Mouse (Mus musculus) intestine, embryonic 15.5 days (tissue): Measurements from ENCODE around the gene Polr3b. TPM values are rescaled to one million over a fixed set of nuclear protein-coding genes. Genes with fewer than 3 reads are reported as not detected.
A peak's percentile ranks its signal among the peaks of the same experiment; 100 is the strongest.

Experiments used
- ATAC-seq: fragments of 200-750 bp; cut with Nextera tagmentation; 2 replicates; pipeline ENCODE4 v1.8.0; 2017; ENCODE audit warnings: moderate TSS enrichment, moderate library complexity
- H3K27ac ChIP-seq: fragments of 300-500 bp; sonication (generic); 2 replicates; pipeline ENCODE4 v1.5.1; 2015; ENCODE audit warnings: mild to moderate bottlenecking, inconsistent platforms
- H3K27me3 ChIP-seq: fragments of 300-500 bp; sonication (generic); replicated peaks from 2 replicates; pipeline ENCODE4 v1.6.1; 2015; ENCODE audit warnings: inconsistent platforms
- H3K36me3 ChIP-seq: fragments of 300-500 bp; sonication (generic); 2 replicates; pipeline ENCODE4 v1.6.1; 2015; ENCODE audit warnings: inconsistent platforms
- H3K4me1 ChIP-seq: fragments of 300-500 bp; sonication (generic); replicated peaks from 2 replicates; pipeline ENCODE4 v1.6.1; 2015; ENCODE audit warnings: inconsistent platforms
- H3K4me2 ChIP-seq: fragments of 300-500 bp; sonication (generic); replicated peaks from 2 replicates; pipeline ENCODE4 v1.6.1; 2015; ENCODE audit warnings: mild to moderate bottlenecking, inconsistent platforms
- H3K4me3 ChIP-seq: fragments of 300-500 bp; sonication (generic); replicated peaks from 2 replicates; pipeline ENCODE4 v1.5.1; 2015; ENCODE audit warnings: inconsistent platforms
- H3K9ac ChIP-seq: fragments of 300-500 bp; sonication (generic); 2 replicates; pipeline ENCODE4 v1.6.1; 2015; ENCODE audit warnings: inconsistent platforms
- H3K9me3 ChIP-seq: fragments of 300-500 bp; sonication (generic); 2 replicates; pipeline ENCODE4 v1.6.1; 2016; ENCODE audit warnings: inconsistent platforms
- WGBS: fragments of 180-500 bp; shearing (Covaris S2); methylation state at CpG from one replicate; pipeline ENCODE4 v1.1.7; 2015; 5-methylcytosine and 5-hydroxymethylcytosine counted together
- polyA plus RNA-seq: library from polyadenylated mRNA; unstranded; fragments of >200 nt; fragmentation: Nextera tagmentation; extraction: Ambion mirVana; gene quantifications from 2 replicates; pipeline ENCODE4 v1.2.1, GENCODE M21; 2015

Gene Polr3b
- polyA plus RNA-seq, 1 experiment from 2014 or later: 11.6 TPM

- no peaks in the 10 kb centered on the region for H3K9me3 ChIP-seq
- no peaks in the 10 kb centered on the region for H3K27me3 ChIP-seq
- no peaks in the 10 kb centered on the region for H3K36me3 ChIP-seq
- no peak overlapping the region for H3K4me3 ChIP-seq
- no peak overlapping the region for H3K4me2 ChIP-seq
- no peak overlapping the region for H3K27ac ChIP-seq
- no peak for ATAC-seq
- H3K9ac ChIP-seq: no peak overlapping the region
- WGBS: 52% methylated on average over 8 of the region's 8 CpGs
- H3K4me1 ChIP-seq: no peaks in the 10 kb centered on the region
Measured at GRCm38 (mm10) chr10:84685444-84686121, 63.5 kb downstream of the Polr3b start.

- H3K4me2 ChIP-seq: no peak overlapping the region
- no peaks in the 10 kb centered on the region; the same call in 1 of the 2 replicates for H3K4me1 ChIP-seq
- H3K4me3 ChIP-seq: no peak overlapping the region
- H3K9ac ChIP-seq: no peak overlapping the region
- H3K36me3 ChIP-seq: no peaks in the 10 kb centered on the region
- H3K27ac ChIP-seq: no peak overlapping the region
- WGBS: 49% methylated on average over 9 of the region's 9 CpGs
- H3K27me3 ChIP-seq: no peaks in the 10 kb centered on the region
- H3K9me3 ChIP-seq: no peaks in the 10 kb centered on the region
- no peak for ATAC-seq
Measured at GRCm38 (mm10) chr10:84686122-84686497, 64.0 kb downstream of the Polr3b start.

GRCm38 (mm10) chr10:84686705-84687104 lies 64.6 kb downstream of the Polr3b start:
- Histone ChIP-seq H3K36me3 (no peaks in the 10 kb centered on the region), H3K4me1 (no peaks in the 10 kb centered on the region; the same call in 1 of the 2 replicates), H3K4me3 (no peak overlapping the region), H3K9me3 (no peaks in the 10 kb centered on the region), H3K27ac (no peak overlapping the region), H3K9ac (no peak overlapping the region), H3K4me2 (no peak overlapping the region), H3K27me3 (no peaks in the 10 kb centered on the region)
- ATAC-seq: no peak
- 77% methylated on average over 4 of the region's 4 CpGs for WGBS

- no peak overlapping the region for H3K9ac ChIP-seq
- WGBS: 92% methylated on average over 4 of the region's 4 CpGs
- no peaks in the 10 kb centered on the region; the same call in 1 of the 2 replicates for H3K4me1 ChIP-seq
- H3K4me2 ChIP-seq: no peak overlapping the region
- no peaks in the 10 kb centered on the region for H3K36me3 ChIP-seq
- no peaks in the 10 kb centered on the region for H3K9me3 ChIP-seq
- H3K27me3 ChIP-seq: no peaks in the 10 kb centered on the region
- no peak overlapping the region for H3K27ac ChIP-seq
- no peak for ATAC-seq
- H3K4me3 ChIP-seq: no peak overlapping the region
Measured at GRCm38 (mm10) chr10:84687736-84688135, 65.6 kb downstream of the Polr3b start.

- Histone ChIP-seq H3K27me3 (no peaks in the 10 kb centered on the region), H3K4me3 (no peak overlapping the region), H3K27ac (no peak overlapping the region), H3K4me2 (no peak overlapping the region), H3K4me1 (no peaks in the 10 kb centered on the region; the same call in 1 of the 2 replicates), H3K36me3 (no peaks in the 10 kb centered on the region), H3K9me3 (no peaks in the 10 kb centered on the region), H3K9ac (no peak overlapping the region)
- WGBS: 84% methylated on average over 3 of the region's 3 CpGs
- ATAC-seq: no peak
Measured at GRCm38 (mm10) chr10:84689846-84690245, 67.8 kb downstream of the Polr3b start.

DNA sequence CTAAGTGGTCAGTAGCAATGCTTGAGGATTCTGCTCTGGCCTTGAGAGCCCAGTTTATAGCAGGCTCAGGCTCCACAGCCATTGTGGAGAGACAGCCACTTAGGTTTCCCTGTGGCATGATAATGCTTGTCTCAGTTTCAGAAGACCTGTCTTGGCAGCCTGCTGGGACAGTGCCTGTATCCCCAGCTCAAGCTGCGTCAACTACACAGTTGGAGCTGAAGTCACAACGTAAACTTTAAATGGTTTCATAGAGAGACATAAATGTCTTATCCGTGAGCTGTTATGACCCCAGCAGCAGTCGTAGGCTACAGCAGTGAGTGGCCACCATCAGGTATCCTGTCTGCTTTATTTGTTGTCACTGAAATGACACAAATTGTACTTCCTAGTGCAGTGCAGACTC lies 68.7 kb downstream of the Polr3b start:
- H3K27ac ChIP-seq: no peak overlapping the region
- H3K4me3 ChIP-seq: no peak overlapping the region
- no peaks in the 10 kb centered on the region for H3K9me3 ChIP-seq
- no peaks in the 10 kb centered on the region; the same call in 1 of the 2 replicates for H3K4me1 ChIP-seq
- H3K9ac ChIP-seq: no peak overlapping the region
- no peak overlapping the region for H3K4me2 ChIP-seq
- WGBS: 76% methylated on average over 4 of the region's 4 CpGs
- H3K36me3 ChIP-seq: no peaks in the 10 kb centered on the region
- no peaks in the 10 kb centered on the region for H3K27me3 ChIP-seq
- no peak for ATAC-seq

DNA sequence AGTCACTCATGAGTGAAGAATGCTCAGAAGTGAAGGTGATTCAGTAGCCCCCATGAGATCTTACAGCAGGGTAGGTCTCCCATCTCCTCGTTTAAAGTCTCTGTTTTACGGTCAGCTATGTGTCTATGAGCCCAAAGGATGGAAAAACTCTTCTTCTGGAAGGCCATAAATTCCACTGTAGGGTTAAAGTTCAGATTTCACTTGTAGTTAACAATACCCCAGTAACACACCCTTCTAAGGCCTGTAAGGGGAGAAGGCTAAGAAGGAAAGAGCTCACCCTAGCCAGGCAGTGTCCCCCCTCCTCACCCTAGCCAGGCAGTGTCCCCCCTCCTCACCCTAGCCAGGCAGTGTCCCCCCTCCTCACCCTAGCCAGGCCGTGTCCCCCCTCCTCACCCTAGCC lies 69.6 kb downstream of the Polr3b start:
- no peak overlapping the region for H3K9ac ChIP-seq
- H3K27ac ChIP-seq: no peak overlapping the region
- no peaks in the 10 kb centered on the region for H3K9me3 ChIP-seq
- H3K27me3 ChIP-seq: no peaks in the 10 kb centered on the region
- no peaks in the 10 kb centered on the region for H3K36me3 ChIP-seq
- ATAC-seq: peak; percentile 84
- H3K4me2 ChIP-seq: no peak overlapping the region
- no peaks in the 10 kb centered on the region; the same call in 1 of the 2 replicates for H3K4me1 ChIP-seq
- H3K4me3 ChIP-seq: no peak overlapping the region
- WGBS: 33% methylated on average over 2 of the region's 3 CpGs

DNA sequence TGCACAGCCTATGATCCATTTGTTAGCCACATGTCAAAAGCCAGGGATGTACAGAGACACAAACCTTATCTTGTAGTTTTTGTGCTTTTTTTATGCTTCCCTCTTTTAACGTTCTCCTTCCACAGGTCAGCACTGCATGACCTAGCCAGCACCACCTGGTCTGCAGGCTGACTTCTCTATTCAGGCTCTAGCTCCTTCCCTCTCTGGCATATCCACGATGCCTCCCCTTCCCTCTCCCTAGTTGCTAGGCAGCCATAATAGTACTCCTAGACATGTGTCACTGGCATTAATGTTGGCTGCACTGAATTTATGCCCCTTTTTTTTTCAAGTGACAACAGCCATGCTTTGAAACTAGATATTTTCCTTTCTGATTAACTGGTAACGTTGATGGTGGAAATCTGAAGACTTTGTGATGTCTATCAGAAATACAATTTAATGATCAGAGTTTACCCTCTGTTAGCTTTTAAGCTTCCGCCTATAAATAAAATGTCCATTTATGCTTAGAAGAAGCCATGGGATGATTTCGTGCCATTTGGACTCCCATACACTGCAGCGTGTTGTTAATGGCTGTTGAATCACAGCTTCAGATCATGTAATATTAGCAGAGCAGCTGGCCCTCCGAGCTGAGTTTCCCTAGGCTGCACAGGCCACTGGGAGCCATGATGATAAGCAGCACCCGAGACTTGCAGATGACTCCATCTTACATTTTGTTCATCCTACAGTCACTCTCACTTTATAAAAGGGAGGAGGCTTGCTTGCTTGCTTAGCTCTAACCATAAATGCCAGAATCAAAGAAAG lies 71.9 kb downstream of the Polr3b start:
- Histone ChIP-seq H3K4me1 (no peaks in the 10 kb centered on the region; the same call in 1 of the 2 replicates), H3K36me3 (no peaks in the 10 kb centered on the region), H3K27me3 (no peaks in the 10 kb centered on the region), H3K9ac (no peak overlapping the region), H3K4me3 (no peak overlapping the region), H3K4me2 (no peak overlapping the region), H3K27ac (no peak overlapping the region), H3K9me3 (no peaks in the 10 kb centered on the region)
- no peak for ATAC-seq
- WGBS: 81% methylated on average over 8 of the region's 8 CpGs

DNA sequence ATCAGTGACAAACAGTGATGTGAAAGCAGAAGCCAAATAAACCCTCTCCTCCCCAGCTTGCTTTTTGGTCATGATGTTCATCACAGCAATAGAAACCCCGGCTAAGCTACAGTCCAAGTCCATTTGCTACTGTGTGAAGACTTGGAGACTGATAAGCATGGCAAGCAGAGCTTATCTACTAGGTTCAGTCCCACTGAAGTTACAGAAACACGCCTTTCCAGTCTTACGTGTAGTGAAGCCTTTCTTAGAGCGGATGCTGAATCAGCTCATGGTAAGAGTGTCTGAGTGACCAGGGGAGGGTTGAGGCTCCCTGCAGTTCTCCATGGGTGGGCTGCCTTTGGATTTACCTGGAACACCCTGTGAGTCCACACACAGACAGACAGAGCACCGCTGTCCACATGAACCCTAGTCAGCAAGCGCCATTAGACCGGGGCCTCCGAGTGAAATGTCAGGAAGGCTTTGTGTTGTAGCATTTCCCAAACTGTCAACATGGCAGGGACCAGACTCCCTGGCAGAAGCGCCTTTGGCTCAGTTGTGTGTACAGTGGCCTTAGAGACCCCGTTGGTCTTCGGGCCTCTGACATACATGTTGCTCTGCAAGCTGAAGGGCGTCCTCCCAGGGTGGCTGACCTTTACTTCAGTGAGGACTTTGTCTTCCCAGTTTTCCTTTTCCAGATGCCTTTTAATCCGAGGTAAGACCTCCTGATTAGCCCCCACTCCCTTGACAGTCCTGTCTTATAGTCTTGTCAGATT lies 78.3 kb downstream of the Polr3b start:
- no peak overlapping the region for H3K4me2 ChIP-seq
- no peaks in the 10 kb centered on the region for H3K27me3 ChIP-seq
- no peak overlapping the region for H3K4me3 ChIP-seq
- H3K4me1 ChIP-seq: no peaks in the 10 kb centered on the region
- no peak overlapping the region for H3K9ac ChIP-seq
- WGBS: 81% methylated on average over 13 of the region's 13 CpGs
- H3K36me3 ChIP-seq: 0 out of 2 replicates have a peak, but pooled peaks cover 2% of the 10 kb centered on the region
- ATAC-seq: peak; percentile 53; the same call in 1 of the 2 replicates
- no peak overlapping the region for H3K27ac ChIP-seq
- no peaks in the 10 kb centered on the region for H3K9me3 ChIP-seq

GRCm38 (mm10) chr10:84701110-84701509 lies 79.0 kb downstream of the Polr3b start:
- no peak overlapping the region for H3K4me2 ChIP-seq
- H3K36me3 ChIP-seq: 0 out of 2 replicates have a peak, but pooled peaks cover 2% of the 10 kb centered on the region
- H3K9ac ChIP-seq: no peak overlapping the region
- no peaks in the 10 kb centered on the region for H3K9me3 ChIP-seq
- 77% methylated on average over 8 of the region's 8 CpGs for WGBS
- H3K27ac ChIP-seq: no peak overlapping the region
- no peak overlapping the region for H3K4me3 ChIP-seq
- no peaks in the 10 kb centered on the region for H3K27me3 ChIP-seq
- H3K4me1 ChIP-seq: no peaks in the 10 kb centered on the region
- no peak for ATAC-seq

DNA sequence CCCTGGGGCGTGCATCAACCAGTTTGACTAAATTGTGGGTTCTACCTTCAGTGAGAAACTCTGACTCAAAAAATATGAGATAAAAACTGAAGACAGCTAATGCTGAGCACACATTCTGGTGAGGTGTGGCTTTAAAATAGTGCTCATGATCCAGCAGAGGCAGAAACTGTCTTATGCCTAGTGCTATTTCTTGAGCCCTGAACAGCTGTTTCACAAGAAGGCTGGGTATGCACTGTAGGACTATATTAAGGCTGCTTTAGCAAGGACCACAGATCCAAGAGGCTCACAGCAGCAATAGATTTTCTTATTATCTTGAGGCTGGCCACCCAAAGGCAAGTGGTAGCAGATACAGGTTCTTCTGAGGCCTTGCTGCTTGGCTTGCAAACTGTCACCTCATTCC lies 80.0 kb downstream of the Polr3b start:
- Histone ChIP-seq H3K36me3 (0 out of 2 replicates have a peak, but pooled peaks cover 2% of the 10 kb centered on the region), H3K9ac (no peak overlapping the region), H3K4me2 (no peak overlapping the region), H3K27ac (no peak overlapping the region), H3K9me3 (no peaks in the 10 kb centered on the region), H3K4me3 (no peak overlapping the region), H3K4me1 (0 out of 2 replicates have a peak, but pooled peaks cover under 1% of the 10 kb centered on the region), H3K27me3 (no peaks in the 10 kb centered on the region)
- WGBS: 89% methylated on average over 1 of the region's 1 CpGs
- ATAC-seq: no peak

DNA sequence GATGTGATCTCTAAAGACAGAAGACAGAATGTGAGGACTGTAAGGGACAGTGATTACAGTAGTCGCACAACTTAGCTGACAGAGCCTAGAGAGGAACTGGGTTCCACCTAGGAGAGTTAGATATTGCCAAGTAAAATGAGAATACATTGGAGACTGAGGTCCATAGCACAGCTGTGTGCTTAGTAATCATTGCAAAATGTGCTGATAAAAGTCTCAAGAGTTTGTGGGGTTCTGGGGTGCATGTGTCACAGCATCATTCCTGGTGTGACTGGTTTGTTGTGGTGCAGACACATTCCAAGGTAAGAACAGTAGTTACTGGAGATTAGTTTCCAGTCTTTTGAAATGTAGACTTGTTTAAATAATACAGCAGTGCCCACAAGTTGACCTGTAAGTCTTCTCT lies 82.5 kb downstream of the Polr3b start:
- ATAC-seq: no peak
- Histone ChIP-seq H3K27me3 (no peaks in the 10 kb centered on the region), H3K27ac (no peak overlapping the region), H3K9me3 (no peaks in the 10 kb centered on the region), H3K36me3 (0 out of 2 replicates have a peak, but pooled peaks cover 2% of the 10 kb centered on the region), H3K4me2 (no peak overlapping the region), H3K9ac (no peak overlapping the region), H3K4me1 (0 out of 2 replicates have a peak, but pooled peaks cover 2% of the 10 kb centered on the region), H3K4me3 (no peak overlapping the region)
- 88% methylated on average over 1 of the region's 1 CpGs for WGBS
